Mouse (Mus musculus) hindbrain, embryonic 12.5 days (tissue): Measurements from ENCODE around the gene Car11. TPM values are rescaled to one million over a fixed set of nuclear protein-coding genes. Genes with fewer than 3 reads are reported as not detected.

ENCODE experiments used
- ATAC-seq: fragments of 200-750 bp; cut with Nextera tagmentation; 2 replicates; pipeline ENCODE4 v1.8.0; 2017; ENCODE audit warnings: moderate TSS enrichment; ENCODE audit not compliant: low FRiP score
- H3K27ac ChIP-seq: fragments of 300-500 bp; sonication (generic); 2 replicates; pipeline ENCODE4 v1.5.1; 2016; ENCODE audit warnings: mild to moderate bottlenecking
- H3K27me3 ChIP-seq: fragments of 300-500 bp; sonication (generic); 2 replicates; pipeline ENCODE4 v1.6.1; 2016; ENCODE audit warnings: mild to moderate bottlenecking
- H3K36me3 ChIP-seq: fragments of 300-500 bp; sonication (generic); 2 replicates; pipeline ENCODE4 v1.6.1; 2016; ENCODE audit warnings: mild to moderate bottlenecking
- H3K4me1 ChIP-seq: fragments of 300-500 bp; sonication (generic); 2 replicates; pipeline ENCODE4 v1.6.1; 2016
- H3K4me2 ChIP-seq: fragments of 300-500 bp; sonication (generic); replicated peaks from 2 replicates; pipeline ENCODE4 v1.6.1; 2016; ENCODE audit warnings: mild to moderate bottlenecking
- H3K4me3 ChIP-seq: fragments of 300-500 bp; sonication (generic); 2 replicates; pipeline ENCODE4 v1.5.1; 2016; ENCODE audit warnings: mild to moderate bottlenecking
- H3K9ac ChIP-seq: fragments of 300-500 bp; sonication (generic); 2 replicates; pipeline ENCODE4 v1.6.1; 2016; ENCODE audit warnings: mild to moderate bottlenecking, moderate library complexity
- H3K9me3 ChIP-seq: fragments of 300-500 bp; sonication (generic); replicated peaks from 2 replicates; pipeline ENCODE4 v1.6.1; 2016; ENCODE audit warnings: mild to moderate bottlenecking
- WGBS: fragments of 180-500 bp; shearing (Covaris S2); methylation state at CpG from one replicate; pipeline ENCODE4 v1.1.7; 2016; 5-methylcytosine and 5-hydroxymethylcytosine counted together
- polyA plus RNA-seq: library from polyadenylated mRNA; unstranded; fragments of >200 nt; fragmentation: Nextera tagmentation; extraction: Ambion mirVana; gene quantifications from 2 replicates; pipeline ENCODE4 v1.2.1, GENCODE M21; 2016

The Car11 gene
- polyA plus RNA-seq, 1 experiment from 2014 or later, result 21.2 TPM

GRCm38 (mm10) chr7:45739820-45740219, 40.2 kb downstream of the Car11 start:
- ATAC-seq, result no peak

DNA sequence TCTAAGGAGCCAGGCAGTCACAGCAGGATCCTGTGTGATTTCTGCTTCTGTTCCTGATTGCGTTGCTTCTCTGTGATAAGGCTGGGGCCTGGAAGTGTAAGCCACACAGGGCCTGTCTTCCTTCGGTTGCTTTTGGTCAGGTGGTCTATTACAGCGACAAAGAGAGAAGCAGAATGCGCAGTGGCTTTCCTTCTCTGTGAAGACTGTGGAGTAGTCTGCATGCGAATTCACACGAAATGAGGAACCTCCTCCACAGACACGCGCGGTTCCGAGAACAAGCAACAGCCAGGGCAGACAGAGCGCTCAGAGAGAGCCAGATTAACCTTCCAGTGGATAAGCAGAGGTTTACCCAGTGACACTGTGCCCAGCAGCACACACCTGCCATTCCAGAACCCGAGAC, 41.7 kb downstream of the Car11 start:
- ATAC-seq, result no peak

More at GRCm38 (mm10) chr7:45739820-45740219, 40.2 kb downstream of the Car11 start:
- Histone ChIP-seq H3K27me3 (peaks cover 15% of the 10 kb centered on the region; the same call in 1 of the 2 replicates), H3K27ac (no peak overlapping the region), H3K4me2 (no peak overlapping the region), H3K9me3 (no peaks in the 10 kb centered on the region), H3K4me3 (no peak overlapping the region), H3K9ac (no peak overlapping the region), H3K36me3 (no peaks in the 10 kb centered on the region), H3K4me1 (no peaks in the 10 kb centered on the region)
- 66% methylated on average over 8 of the region's 10 CpGs for WGBS

DNA sequence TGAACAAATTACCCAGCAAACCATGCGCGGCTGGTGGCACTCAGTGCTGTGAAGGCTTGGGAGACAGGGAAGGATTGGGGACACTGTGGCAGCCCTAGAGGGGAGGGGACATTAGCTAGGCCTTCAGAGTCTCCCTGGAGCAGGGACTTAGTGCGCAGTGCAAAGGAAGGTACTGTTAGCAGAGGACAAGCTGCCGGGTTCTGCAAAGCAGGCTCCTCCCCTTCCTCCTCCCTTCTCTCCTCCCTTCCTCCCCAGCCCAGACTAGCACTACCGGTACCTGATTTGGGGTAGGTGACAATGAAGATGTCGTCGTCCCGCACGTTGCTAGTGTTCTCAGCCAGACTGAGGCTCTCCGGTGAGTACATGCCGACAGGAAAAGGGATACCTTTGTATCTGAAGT, 42.1 kb downstream of the Car11 start:
- Histone ChIP-seq H3K9ac (no peak overlapping the region), H3K4me3 (peak overlapping the region; percentile 5; the same call in 1 of the 2 replicates), H3K27ac (no peak overlapping the region), H3K4me2 (peak overlapping the region; percentile 19; the same call in 1 of the 2 replicates), H3K27me3 (peaks cover 15% of the 10 kb centered on the region; the same call in 1 of the 2 replicates), H3K9me3 (no peaks in the 10 kb centered on the region), H3K4me1 (no peaks in the 10 kb centered on the region), H3K36me3 (no peaks in the 10 kb centered on the region)
- 39% methylated on average over 11 of the region's 11 CpGs for WGBS
- ATAC-seq, result no peak

More for the DNA sequence above, 41.7 kb downstream of the Car11 start:
- no peak overlapping the region for H3K4me3 ChIP-seq
- no peak overlapping the region for H3K9ac ChIP-seq
- WGBS, result 87% methylated on average over 12 of the region's 12 CpGs
- H3K4me2 ChIP-seq, result no peak overlapping the region
- H3K4me1 ChIP-seq, result no peaks in the 10 kb centered on the region
- no peak overlapping the region for H3K27ac ChIP-seq
- no peaks in the 10 kb centered on the region for H3K9me3 ChIP-seq
- H3K36me3 ChIP-seq, result no peaks in the 10 kb centered on the region
- H3K27me3 ChIP-seq, result peaks cover 15% of the 10 kb centered on the region; the same call in 1 of the 2 replicates

DNA sequence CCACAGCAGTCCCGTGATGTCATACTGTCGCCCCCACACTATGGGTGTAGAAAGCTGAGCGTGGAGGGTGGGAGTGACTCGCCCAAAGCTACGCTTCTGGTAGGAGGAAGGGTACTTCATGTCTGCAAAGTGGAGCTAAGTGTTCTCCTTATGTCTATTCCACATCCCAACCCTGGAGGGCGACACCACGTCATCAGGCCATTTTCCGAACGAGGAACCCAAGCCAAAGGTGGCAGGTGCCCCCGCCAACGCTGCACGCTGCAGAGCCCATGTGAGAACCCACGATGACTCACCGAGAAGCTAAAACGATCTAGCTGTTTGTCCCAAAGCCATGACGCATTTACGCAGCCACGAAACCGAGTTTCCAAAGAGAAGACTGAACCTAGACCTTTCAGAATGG, 42.7 kb downstream of the Car11 start:
- Histone ChIP-seq H3K4me2 (peak overlapping the region; percentile 19; the same call in 1 of the 2 replicates), H3K27ac (no peak overlapping the region), H3K9ac (0 out of 2 replicates have a peak overlapping the region, but pooled peaks have one; percentile 8), H3K36me3 (no peaks in the 10 kb centered on the region), H3K4me3 (0 out of 2 replicates have a peak overlapping the region, but pooled peaks have one; percentile 5), H3K9me3 (no peaks in the 10 kb centered on the region), H3K27me3 (peaks cover 15% of the 10 kb centered on the region; the same call in 1 of the 2 replicates), H3K4me1 (no peaks in the 10 kb centered on the region)
- ATAC-seq, result no peak
- 45% methylated on average over 19 of the region's 19 CpGs for WGBS

DNA sequence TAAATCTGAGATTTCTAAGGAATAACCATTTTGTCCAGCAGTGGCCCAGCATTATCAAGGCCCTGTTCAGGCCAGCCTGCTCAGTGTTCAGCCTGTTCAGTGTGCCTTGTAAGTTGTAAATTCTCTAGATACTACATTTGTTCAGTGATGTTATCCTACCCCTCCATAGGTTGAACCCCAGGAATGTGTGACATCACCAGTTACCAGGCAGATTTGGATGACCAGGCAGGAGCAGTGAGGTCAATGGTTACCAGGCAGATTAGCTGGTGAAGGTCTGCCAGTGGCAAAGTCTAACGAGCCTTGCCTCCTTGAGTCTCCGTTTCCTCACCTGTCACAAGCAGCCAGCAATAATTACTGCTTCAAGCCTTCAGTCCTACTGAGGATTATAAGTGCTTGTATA, 44.7 kb downstream of the Car11 start:
- H3K4me3 ChIP-seq, result no peak overlapping the region
- ATAC-seq, result no peak
- H3K36me3 ChIP-seq, result no peaks in the 10 kb centered on the region
- peaks cover 5% of the 10 kb centered on the region for H3K4me1 ChIP-seq
- H3K9ac ChIP-seq, result no peak overlapping the region
- 51% methylated on average over 2 of the region's 2 CpGs for WGBS
- H3K4me2 ChIP-seq, result no peak overlapping the region
- peaks cover 15% of the 10 kb centered on the region; the same call in 1 of the 2 replicates for H3K27me3 ChIP-seq
- no peak overlapping the region for H3K27ac ChIP-seq
- H3K9me3 ChIP-seq, result no peaks in the 10 kb centered on the region

- H3K36me3 ChIP-seq, result no peaks in the 10 kb centered on the region
- ATAC-seq, result no peak
- H3K4me1 ChIP-seq, result peaks cover 10% of the 10 kb centered on the region
- WGBS, result 68% methylated on average over 6 of the region's 6 CpGs
- no peak overlapping the region for H3K27ac ChIP-seq
- no peak overlapping the region for H3K4me2 ChIP-seq
- H3K9me3 ChIP-seq, result no peaks in the 10 kb centered on the region
- peaks cover 6% of the 10 kb centered on the region; the same call in 1 of the 2 replicates for H3K27me3 ChIP-seq
- no peak overlapping the region for H3K4me3 ChIP-seq
- no peak overlapping the region for H3K9ac ChIP-seq
Measured at GRCm38 (mm10) chr7:45746518-45746917, 46.9 kb downstream of the Car11 start.

- H3K36me3 ChIP-seq, result no peaks in the 10 kb centered on the region
- WGBS, result 84% methylated on average over 5 of the region's 5 CpGs
Measured at GRCm38 (mm10) chr7:45747450-45747849, 47.8 kb downstream of the Car11 start.

GRCm38 (mm10) chr7:45748110-45748509, 48.5 kb downstream of the Car11 start:
- Histone ChIP-seq H3K4me2 (no peak overlapping the region), H3K27me3 (no peaks in the 10 kb centered on the region), H3K27ac (no peak overlapping the region), H3K9ac (no peak overlapping the region; the same call in 1 of the 2 replicates), H3K4me1 (peaks cover 10% of the 10 kb centered on the region), H3K36me3 (no peaks in the 10 kb centered on the region), H3K9me3 (no peaks in the 10 kb centered on the region), H3K4me3 (no peak overlapping the region)
- ATAC-seq, result no peak
- 80% methylated on average over 7 of the region's 7 CpGs for WGBS

More at GRCm38 (mm10) chr7:45747450-45747849, 47.8 kb downstream of the Car11 start:
- no peak for ATAC-seq
- Histone ChIP-seq H3K4me1 (peaks cover 10% of the 10 kb centered on the region), H3K4me2 (no peak overlapping the region), H3K9ac (no peak overlapping the region), H3K4me3 (no peak overlapping the region), H3K27ac (no peak overlapping the region), H3K9me3 (no peaks in the 10 kb centered on the region), H3K27me3 (0 out of 2 replicates have a peak, but pooled peaks cover under 1% of the 10 kb centered on the region)

GRCm38 (mm10) chr7:45749401-45749800, 49.8 kb downstream of the Car11 start:
- Histone ChIP-seq H3K27me3 (no peaks in the 10 kb centered on the region), H3K9me3 (no peaks in the 10 kb centered on the region), H3K4me1 (peaks cover 10% of the 10 kb centered on the region), H3K9ac (0 out of 2 replicates have a peak overlapping the region, but pooled peaks have one; percentile 24), H3K36me3 (no peaks in the 10 kb centered on the region), H3K4me3 (no peak overlapping the region), H3K4me2 (no peak overlapping the region), H3K27ac (no peak overlapping the region)
- 56% methylated on average over 9 of the region's 10 CpGs for WGBS
- no peak for ATAC-seq

DNA sequence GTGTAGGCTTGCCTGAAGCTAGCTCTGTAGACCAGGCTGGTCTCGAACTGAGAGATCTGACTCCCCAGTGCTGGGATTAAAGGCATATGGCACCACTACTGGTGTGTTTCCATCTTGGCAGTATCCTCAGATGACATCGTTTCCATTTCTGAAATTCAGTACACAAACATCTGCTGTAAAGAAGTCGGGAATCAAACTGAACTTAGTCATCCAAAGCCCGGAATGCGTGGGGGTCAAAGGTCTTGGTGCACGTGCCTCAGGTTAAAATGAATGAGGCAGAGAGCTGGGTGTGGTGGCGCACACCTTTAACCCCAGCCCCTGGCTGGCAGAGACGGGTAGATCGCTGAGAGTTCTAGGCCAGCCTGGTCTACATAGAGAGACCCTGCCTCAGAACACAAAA, 50.5 kb downstream of the Car11 start:
- Histone ChIP-seq H3K4me2 (no peak overlapping the region), H3K9ac (no peak overlapping the region), H3K27ac (no peak overlapping the region), H3K4me3 (no peak overlapping the region), H3K4me1 (peaks cover 10% of the 10 kb centered on the region), H3K9me3 (no peaks in the 10 kb centered on the region), H3K27me3 (no peaks in the 10 kb centered on the region), H3K36me3 (no peaks in the 10 kb centered on the region)
- 82% methylated on average over 9 of the region's 9 CpGs for WGBS
- no peak for ATAC-seq

Other genes with a start within 250 kb of the Car11 start
- 5,718 and 6,089 TPM in 2 replicates for gene Ftl1, start 240.0 kb upstream of the Car11 start, polyA plus RNA-seq
- gene Bax, start 232.9 kb upstream of the Car11 start, polyA plus RNA-seq, result 231 and 244 TPM in 2 replicates
- 0.13 and 0.54 TPM in 2 replicates for gene Tulp2, start 218.0 kb upstream of the Car11 start, polyA plus RNA-seq
- gene Gm45808, start 213.0 kb upstream of the Car11 start, polyA plus RNA-seq, result not detected in 2 replicates
- gene Dhdh, start 211.0 kb upstream of the Car11 start, polyA plus RNA-seq, result 3.4 and 3.5 TPM in 2 replicates
- 144 and 147 TPM in 2 replicates for gene Nucb1, start 189.4 kb upstream of the Car11 start, polyA plus RNA-seq
- 16.7 and 19.2 TPM in 2 replicates for gene Ppp1r15a, start 173.6 kb upstream of the Car11 start, polyA plus RNA-seq
- gene Plekha4, start 173.5 kb upstream of the Car11 start, polyA plus RNA-seq, result 1.9 and 3.8 TPM in 2 replicates
- 0.70 and 0.79 TPM in 2 replicates for gene Hsd17b14, start 144.9 kb upstream of the Car11 start, polyA plus RNA-seq
- gene Bcat2, start 129.7 kb upstream of the Car11 start, polyA plus RNA-seq, result 35.2 and 36.9 TPM in 2 replicates
- 0.45 TPM in 1 of 2 replicates, not detected in the other for gene Fgf21, start 84.4 kb upstream of the Car11 start, polyA plus RNA-seq
- 0.14 TPM in 1 of 2 replicates, not detected in the other for gene Fut1, start 82.6 kb upstream of the Car11 start, polyA plus RNA-seq
- gene Izumo1, start 78.0 kb upstream of the Car11 start, polyA plus RNA-seq, result 0.18 TPM in 1 of 2 replicates, not detected in the other
- 15.6 and 16.2 TPM in 2 replicates for gene Rasip1, start 72.4 kb upstream of the Car11 start, polyA plus RNA-seq
- gene Mamstr, start 59.9 kb upstream of the Car11 start, polyA plus RNA-seq, result 3.7 and 4.8 TPM in 2 replicates
- gene Fut2, start 33.4 kb upstream of the Car11 start, polyA plus RNA-seq, result 0.37 TPM in 1 of 2 replicates, not detected in the other
- gene Ntn5, start 15.8 kb upstream of the Car11 start, polyA plus RNA-seq, result 0.68 and 1.2 TPM in 2 replicates
- gene Sec1, start 5.4 kb upstream of the Car11 start, polyA plus RNA-seq, result 1.1 and 2.2 TPM in 2 replicates
- 4.2 and 5.3 TPM in 2 replicates for gene Dbp, start 5.2 kb downstream of the Car11 start, polyA plus RNA-seq
- 607 and 682 TPM in 2 replicates for gene Rpl18, start 15.6 kb downstream of the Car11 start, polyA plus RNA-seq
- 28.7 and 30.3 TPM in 2 replicates for gene Sphk2, start 18.2 kb downstream of the Car11 start, polyA plus RNA-seq
- 0.89 and 1.0 TPM in 2 replicates for gene Fam83e, start 21.4 kb downstream of the Car11 start, polyA plus RNA-seq
- not detected in 2 replicates for gene Spaca4, start 26.0 kb downstream of the Car11 start, polyA plus RNA-seq
- gene Lmtk3, start 83.9 kb downstream of the Car11 start, polyA plus RNA-seq, result 8.4 and 11.9 TPM in 2 replicates
- 2.4 and 3.0 TPM in 2 replicates for gene Sult2b1, start 84.8 kb downstream of the Car11 start, polyA plus RNA-seq
- 280 and 284 TPM in 2 replicates for gene Cyth2, start 114.7 kb downstream of the Car11 start, polyA plus RNA-seq
- gene Kcnj14, start 124.9 kb downstream of the Car11 start, polyA plus RNA-seq, result 0.80 and 0.96 TPM in 2 replicates
- gene Grwd1, start 131.1 kb downstream of the Car11 start, polyA plus RNA-seq, result 43.2 and 45.8 TPM in 2 replicates
- gene Kdelr1, start 172.9 kb downstream of the Car11 start, polyA plus RNA-seq, result 43.5 and 45.6 TPM in 2 replicates
- 1.6 TPM in 2 replicates for gene Grin2d, start 178.5 kb downstream of the Car11 start, polyA plus RNA-seq
- 0.52 TPM in 1 of 2 replicates, not detected in the other for gene Syngr4, start 196.9 kb downstream of the Car11 start, polyA plus RNA-seq
- gene Tmem143, start 197.1 kb downstream of the Car11 start, polyA plus RNA-seq, result 3.4 and 5.2 TPM in 2 replicates
- gene Emp3, start 221.6 kb downstream of the Car11 start, polyA plus RNA-seq, result 42.6 and 55.0 TPM in 2 replicates
- gene Ccdc114, start 224.2 kb downstream of the Car11 start, polyA plus RNA-seq, result 5.5 and 6.8 TPM in 2 replicates